Mouse (Mus musculus): ENCODE measurements at regions not wholly inside any gene's neighbourhood (a gene's known extent, or its start where the extent isn't known, plus 50 kb on each side); places are given as distances from the start of the nearest gene placed in this dataset. TPM values are rescaled to one million over a fixed set of nuclear protein-coding genes. Genes with fewer than 3 reads are reported as not detected.

DNA sequence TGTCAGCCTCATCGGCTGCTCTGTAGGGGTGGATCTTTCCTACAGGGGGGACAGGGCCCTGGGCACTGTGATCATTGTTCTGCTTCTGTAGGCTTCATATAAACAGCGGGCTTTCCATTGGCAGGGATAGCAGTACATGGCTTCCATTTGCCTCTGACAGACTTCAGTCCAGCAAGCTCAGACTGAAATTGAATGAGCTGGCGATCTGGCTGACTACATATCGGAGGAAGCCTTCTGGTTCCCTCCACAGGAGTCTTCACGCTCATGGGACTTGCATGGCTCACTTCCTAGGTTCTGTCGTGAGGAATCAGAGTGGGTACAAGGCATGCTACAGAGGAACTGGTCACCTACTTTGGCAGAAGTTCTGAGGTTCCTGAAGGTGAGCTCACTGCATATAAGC is 155.7 kb upstream of the BB014433 start:
- Histone ChIP-seq H3K27ac (replicated peaks) (no peak overlapping the region), H3K36me3 (no peaks in the 10 kb centered on the region), H3K4me1 (no peaks in the 10 kb centered on the region), H3K4me3 (no peak overlapping the region), H3K9me3 (replicated peaks) (no peaks in the 10 kb centered on the region), H3K27me3 (ENCODE audit: low read depth, poor library complexity, severe bottlenecking) (no peaks in the 10 kb centered on the region)
- 88% methylated on average over 6 of the region's 6 CpGs for WGBS
- no peak for DNase-seq (ENCODE audit: low spot score)

GRCm38 (mm10) chr8:15190708-15191107 is 144.8 kb upstream of the BB014433 start:
- WGBS: 85% methylated on average over 3 of the region's 3 CpGs
- no peaks in the 10 kb centered on the region for H3K36me3 ChIP-seq
- no peak overlapping the region for H3K27ac ChIP-seq (replicated peaks)
- H3K9me3 ChIP-seq (replicated peaks): no peaks in the 10 kb centered on the region
- peaks cover 10% of the 10 kb centered on the region for H3K4me1 ChIP-seq
- H3K4me3 ChIP-seq: no peak overlapping the region
- H3K27me3 ChIP-seq (ENCODE audit: low read depth, poor library complexity, severe bottlenecking): no peaks in the 10 kb centered on the region
- no peak for DNase-seq (ENCODE audit: low spot score)

DNA sequence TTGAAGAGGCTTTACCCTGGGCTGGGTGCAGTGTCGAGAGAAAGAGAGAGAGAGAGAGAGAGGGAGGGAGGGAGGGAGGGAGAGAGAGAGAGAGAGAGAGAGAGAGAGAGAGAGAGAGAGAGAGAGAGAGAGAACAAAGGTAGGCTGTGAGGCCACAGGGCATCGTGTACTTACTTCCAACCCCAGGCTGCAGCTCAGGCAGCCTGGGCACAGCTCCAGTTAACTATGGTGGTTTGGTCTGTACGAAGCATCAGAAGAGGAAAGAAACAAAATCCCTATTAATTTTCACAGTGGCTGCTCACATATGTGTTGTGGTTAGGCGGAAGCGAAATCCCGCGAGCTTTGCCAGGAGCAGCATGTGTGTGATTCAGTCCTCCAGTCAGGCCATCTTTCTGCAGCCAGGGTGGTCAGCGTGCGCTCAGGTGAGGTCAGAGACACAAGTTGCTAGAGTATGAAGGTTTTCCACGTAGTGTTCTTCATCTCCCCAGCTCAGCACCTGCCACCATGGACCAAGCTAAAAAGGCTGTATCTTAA is 143.3 kb upstream of the BB014433 start:
- Histone ChIP-seq H3K27me3 (ENCODE audit: low read depth, poor library complexity, severe bottlenecking) (no peaks in the 10 kb centered on the region), H3K9me3 (replicated peaks) (no peaks in the 10 kb centered on the region), H3K36me3 (no peaks in the 10 kb centered on the region), H3K4me3 (no peak overlapping the region), H3K4me1 (peaks cover 10% of the 10 kb centered on the region), H3K27ac (replicated peaks) (no peak overlapping the region)
- 37% methylated on average over 10 of the region's 10 CpGs for WGBS
- DNase-seq (ENCODE audit: low spot score): peak; percentile 14

Small RNAs in the stretch of these regions (microRNA-seq; reads per million reads assigned to microRNA genes)
- not detected for gene Gm25255
- gene Gm25871: not detected

Data from midbrain, embryonic 10.5 days (tissue).